Mouse (Mus musculus): Measurements from ENCODE around the gene Itpkb. TPM values are rescaled to one million over a fixed set of nuclear protein-coding genes. Genes with fewer than 3 reads are reported as not detected.

The Itpkb gene
- total RNA-seq, 1 experiment, result 3.3 TPM

GRCm38 (mm10) chr1:180322896-180323295 is 7.4 kb upstream of the Itpkb start:
- Histone ChIP-seq H3K9ac (ENCODE audit: insufficient read depth, low read depth, low read length, poor library complexity, severe bottlenecking) (no peak overlapping the region), H3K4me3 (ENCODE audit: insufficient read depth in 1 of 2, low read depth in 1 of 2, low read length in 2 of 2, poor library complexity in 1 of 2, severe bottlenecking in 1 of 2) (no peak overlapping the region), H3K36me3 (ENCODE audit: control insufficient read depth, insufficient read depth, low read length, poor library complexity, severe bottlenecking) (no peaks in the 10 kb centered on the region), H3K4me1 (ENCODE audit: control insufficient read depth in 2 of 2, insufficient read depth in 2 of 2, low read length in 2 of 2, poor library complexity in 1 of 2) (no peaks in the 10 kb centered on the region), H3K9me3 (ENCODE audit: control insufficient read depth, insufficient read depth, low read depth, low read length) (no peaks in the 10 kb centered on the region), H3K27ac (ENCODE audit: insufficient read depth, low read depth, low read length, poor library complexity, severe bottlenecking) (no peak overlapping the region)
- in situ Hi-C loops (cut with MboI; ENCODE audit: low sequenced_read_pairs in 2 of 2, unreplicated experiment in 2 of 2), result no loop called here
- no peak for DNase-seq (ENCODE audit: low read depth, low spot score)
- TF ChIP-seq ZNF384 (IDR thresholded peaks at IDR 0.05; ENCODE audit: low read depth, low read length) (no peak), ZC3H11A (IDR thresholded peaks at IDR 0.05; ENCODE audit: borderline replicate concordance, low read depth, low read length) (no peak), HCFC1 (IDR thresholded peaks at IDR 0.05; ENCODE audit: borderline replicate concordance, insufficient read depth, low read length) (no peak), MAFK (IDR thresholded peaks at IDR 0.05; ENCODE audit: insufficient read depth, low read depth, low read length) (no peak), CHD2 (IDR thresholded peaks at IDR 0.05; ENCODE audit: low read depth, low read length) (no peak)

GRCm38 (mm10) chr1:180323491-180323890 is 6.8 kb upstream of the Itpkb start:
- H3K4me1 ChIP-seq (ENCODE audit: control insufficient read depth in 2 of 2, insufficient read depth in 2 of 2, low read length in 2 of 2, poor library complexity in 1 of 2), result no peaks in the 10 kb centered on the region

GRCm38 (mm10) chr1:180324271-180324670 is 6.0 kb upstream of the Itpkb start:
- H3K4me1 ChIP-seq (ENCODE audit: control insufficient read depth in 2 of 2, insufficient read depth in 2 of 2, low read length in 2 of 2, poor library complexity in 1 of 2), result 0 out of 4 replicates have a peak, but pooled peaks cover 0 to under 1% of the 10 kb centered on the region in 2 experiments
- in situ Hi-C loops (cut with MboI; ENCODE audit: low sequenced_read_pairs in 2 of 2, unreplicated experiment in 2 of 2), result no loop called here

More at GRCm38 (mm10) chr1:180323491-180323890, 6.8 kb upstream of the Itpkb start:
- TF ChIP-seq HCFC1 (IDR thresholded peaks at IDR 0.05; ENCODE audit: borderline replicate concordance, insufficient read depth, low read length) (no peak), CHD2 (IDR thresholded peaks at IDR 0.05; ENCODE audit: low read depth, low read length) (no peak), ZNF384 (IDR thresholded peaks at IDR 0.05; ENCODE audit: low read depth, low read length) (no peak), MAFK (IDR thresholded peaks at IDR 0.05; ENCODE audit: insufficient read depth, low read depth, low read length) (no peak), ZC3H11A (IDR thresholded peaks at IDR 0.05; ENCODE audit: borderline replicate concordance, low read depth, low read length) (no peak)
- no peaks in the 10 kb centered on the region for H3K36me3 ChIP-seq (ENCODE audit: control insufficient read depth, insufficient read depth, low read length, poor library complexity, severe bottlenecking)
- no peak overlapping the region for H3K4me3 ChIP-seq (ENCODE audit: insufficient read depth in 1 of 2, low read depth in 1 of 2, low read length in 2 of 2, poor library complexity in 1 of 2, severe bottlenecking in 1 of 2)
- no peak for DNase-seq (ENCODE audit: low read depth, low spot score)
- no peaks in the 10 kb centered on the region for H3K9me3 ChIP-seq (ENCODE audit: control insufficient read depth, insufficient read depth, low read depth, low read length)
- H3K9ac ChIP-seq (ENCODE audit: insufficient read depth, low read depth, low read length, poor library complexity, severe bottlenecking), result no peak overlapping the region
- in situ Hi-C loops (cut with MboI; ENCODE audit: low sequenced_read_pairs in 2 of 2, unreplicated experiment in 2 of 2), result no loop called here
- H3K27ac ChIP-seq (ENCODE audit: insufficient read depth, low read depth, low read length, poor library complexity, severe bottlenecking), result no peak overlapping the region

DNA sequence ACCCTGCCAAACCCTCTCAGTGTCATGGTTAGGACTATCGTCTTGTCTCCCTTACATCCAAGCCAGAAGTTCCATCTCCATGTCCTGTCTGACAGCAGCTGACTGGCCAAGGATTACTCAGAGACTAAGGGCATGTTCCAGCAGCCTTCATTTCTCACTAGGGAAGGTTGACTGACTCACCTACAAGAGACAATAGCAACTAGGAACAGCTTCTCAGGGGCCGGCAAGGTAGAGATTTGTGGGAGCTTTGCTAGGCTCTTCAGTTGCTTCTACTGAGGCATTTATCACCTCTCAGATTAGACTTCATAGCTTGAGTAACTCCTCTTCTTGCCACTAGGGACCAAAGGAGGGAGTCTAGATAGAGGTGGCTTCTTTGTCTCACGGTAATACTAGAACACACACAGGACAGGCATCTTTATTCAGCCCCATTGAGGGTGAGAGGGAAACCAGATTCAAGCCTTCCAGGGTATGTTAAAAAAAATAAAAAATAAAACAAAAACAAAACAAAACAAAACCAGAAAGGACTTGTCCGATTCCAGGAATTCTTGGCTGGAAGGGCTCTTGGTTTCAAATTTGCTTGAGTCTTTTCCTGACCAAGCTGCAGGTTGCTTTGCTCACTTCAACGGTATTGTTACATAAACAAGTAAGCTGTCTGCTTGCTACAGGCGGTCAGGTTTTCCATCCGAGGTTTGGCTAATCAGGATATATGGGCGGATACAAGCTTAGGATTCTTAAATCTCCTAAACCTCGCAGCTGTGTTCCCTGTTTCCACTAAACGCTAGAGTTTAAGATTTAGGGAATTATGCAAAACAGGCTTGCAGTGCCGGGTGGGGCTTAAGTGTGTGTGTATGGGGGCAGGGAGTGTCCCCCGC is 1.3 kb upstream of the Itpkb start:
- TF ChIP-seq CHD2 (IDR thresholded peaks at IDR 0.05; ENCODE audit: low read depth, low read length), result no peak
- TF ChIP-seq ZNF384 (IDR thresholded peaks at IDR 0.05; ENCODE audit: low read depth, low read length), result no peak
- TF ChIP-seq ZC3H11A (IDR thresholded peaks at IDR 0.05; ENCODE audit: borderline replicate concordance, low read depth, low read length), result no peak
- no peak for TF ChIP-seq MAFK (IDR thresholded peaks at IDR 0.05; ENCODE audit: insufficient read depth, low read depth, low read length)
- no peak for TF ChIP-seq HCFC1 (IDR thresholded peaks at IDR 0.05; ENCODE audit: borderline replicate concordance, insufficient read depth, low read length)
- H3K36me3 ChIP-seq (ENCODE audit: control insufficient read depth, insufficient read depth, low read length, poor library complexity, severe bottlenecking), result no peaks in the 10 kb centered on the region
- peaks cover 1 to 4% of the 10 kb centered on the region in 2 experiments; a peak in 1 of 4 replicates for H3K4me1 ChIP-seq (ENCODE audit: control insufficient read depth in 2 of 2, insufficient read depth in 2 of 2, low read length in 2 of 2, poor library complexity in 1 of 2)
- H3K9ac ChIP-seq (ENCODE audit: insufficient read depth, low read depth, low read length, poor library complexity, severe bottlenecking), result no peak overlapping the region
- in situ Hi-C loops (cut with MboI; ENCODE audit: low sequenced_read_pairs in 2 of 2, unreplicated experiment in 2 of 2), result no loop called here
- no peak overlapping the region for H3K4me3 ChIP-seq (ENCODE audit: insufficient read depth in 1 of 2, low read depth in 1 of 2, low read length in 2 of 2, poor library complexity in 1 of 2, severe bottlenecking in 1 of 2)
- DNase-seq (ENCODE audit: low read depth, low spot score), result no peak
- H3K27ac ChIP-seq (ENCODE audit: insufficient read depth, low read depth, low read length, poor library complexity, severe bottlenecking), result no peak overlapping the region
- H3K9me3 ChIP-seq (ENCODE audit: control insufficient read depth, insufficient read depth, low read depth, low read length), result no peaks in the 10 kb centered on the region

More at GRCm38 (mm10) chr1:180324271-180324670, 6.0 kb upstream of the Itpkb start:
- no peak overlapping the region for H3K27ac ChIP-seq (ENCODE audit: insufficient read depth, low read depth, low read length, poor library complexity, severe bottlenecking)
- H3K4me3 ChIP-seq (ENCODE audit: insufficient read depth in 1 of 2, low read depth in 1 of 2, low read length in 2 of 2, poor library complexity in 1 of 2, severe bottlenecking in 1 of 2), result no peak overlapping the region
- H3K9me3 ChIP-seq (ENCODE audit: control insufficient read depth, insufficient read depth, low read depth, low read length), result no peaks in the 10 kb centered on the region
- no peaks in the 10 kb centered on the region for H3K36me3 ChIP-seq (ENCODE audit: control insufficient read depth, insufficient read depth, low read length, poor library complexity, severe bottlenecking)
- TF ChIP-seq MAFK (IDR thresholded peaks at IDR 0.05; ENCODE audit: insufficient read depth, low read depth, low read length), result no peak
- TF ChIP-seq ZC3H11A (IDR thresholded peaks at IDR 0.05; ENCODE audit: borderline replicate concordance, low read depth, low read length), result no peak
- no peak for TF ChIP-seq ZNF384 (IDR thresholded peaks at IDR 0.05; ENCODE audit: low read depth, low read length)
- no peak for TF ChIP-seq HCFC1 (IDR thresholded peaks at IDR 0.05; ENCODE audit: borderline replicate concordance, insufficient read depth, low read length)
- TF ChIP-seq CHD2 (IDR thresholded peaks at IDR 0.05; ENCODE audit: low read depth, low read length), result no peak
- no peak for DNase-seq (ENCODE audit: low read depth, low spot score)
- H3K9ac ChIP-seq (ENCODE audit: insufficient read depth, low read depth, low read length, poor library complexity, severe bottlenecking), result no peak overlapping the region
